Mouse (Mus musculus) liver, postnatal 0 days (tissue): ENCODE results near the gene Clk2. TPM values are rescaled to one million over a fixed set of nuclear protein-coding genes. Genes with fewer than 3 reads are reported as not detected.

Experiments
- ATAC-seq: fragments of 200-750 bp; cut with Nextera tagmentation; 2 replicates; pipeline ENCODE4 v1.8.0; 2017; ENCODE audit warnings: mild to moderate bottlenecking, moderate library complexity
- DNase-seq: peaks from one replicate; pipeline ENCODE4 v3.0.0-alpha.2; 2016
- H3K27ac ChIP-seq: fragments of 300-500 bp; sonication (generic); 2 replicates; pipeline ENCODE4 v1.5.1; 2014; ENCODE audit warnings: antibody characterized with exemption, moderate library complexity, mild to moderate bottlenecking, low read depth
- H3K27me3 ChIP-seq: fragments of 300-500 bp; sonication (generic); 2 replicates; pipeline ENCODE4 v1.6.1; 2014; ENCODE audit warnings: low read length, control low read depth, mixed read lengths; ENCODE audit not compliant: insufficient read depth
- H3K36me3 ChIP-seq: fragments of 300-500 bp; sonication (generic); replicated peaks from 2 replicates; pipeline ENCODE4 v1.6.1; 2014; ENCODE audit warnings: mild to moderate bottlenecking, control low read depth, low read length, moderate library complexity, mixed read lengths; ENCODE audit not compliant: insufficient read depth
- H3K4me1 ChIP-seq: fragments of 300-500 bp; sonication (generic); 2 replicates; pipeline ENCODE4 v1.6.1; 2014; ENCODE audit warnings: antibody characterized with exemption, mild to moderate bottlenecking, control low read depth; ENCODE audit not compliant: insufficient read depth
- H3K4me2 ChIP-seq: fragments of 300-500 bp; sonication (generic); 2 replicates; pipeline ENCODE4 v1.6.1; 2014; ENCODE audit warnings: low read depth, mild to moderate bottlenecking, low read length, moderate library complexity, mixed read lengths
- H3K4me3 ChIP-seq: fragments of 300-500 bp; sonication (generic); 2 replicates; pipeline ENCODE4 v1.5.1; 2014; ENCODE audit warnings: low read depth, low read length
- H3K9ac ChIP-seq: fragments of 300-500 bp; sonication (generic); replicated peaks from 2 replicates; pipeline ENCODE4 v1.6.1; 2014; ENCODE audit warnings: mild to moderate bottlenecking, moderate library complexity
- H3K9me3 ChIP-seq: fragments of 300-500 bp; sonication (generic); 2 replicates; pipeline ENCODE4 v1.6.1; 2016; ENCODE audit warnings: mild to moderate bottlenecking, control low read depth, low read length, mixed read lengths
- CTCF ChIP-seq: sonication (generic); IDR thresholded peaks from 2 replicates; pipeline ENCODE4 v1.5.1; 2016; ENCODE audit warnings: antibody characterized with exemption, low read depth
- EP300 ChIP-seq: IDR thresholded peaks from 2 replicates; pipeline ENCODE4 v1.6.1; 2016; ENCODE audit warnings: antibody characterized with exemption, low read depth, mild to moderate bottlenecking
- WGBS: fragments of 180-500 bp; shearing (Covaris S2); extraction: QIAGEN DNeasy Blood & Tissue Kit; methylation state at CpG from one replicate; pipeline ENCODE4 v1.1.7; 2014; ENCODE audit not compliant: insufficient replicate concordance; 5-methylcytosine and 5-hydroxymethylcytosine counted together
- polyA plus RNA-seq: library from polyadenylated mRNA; unstranded; fragments of >200 nt; fragmentation: Nextera tagmentation; extraction: Ambion mirVana; gene quantifications from 2 replicates; pipeline ENCODE4 v1.2.1, GENCODE M21; 2015

The Clk2 gene
- polyA plus RNA-seq, 1 experiment from 2014 or later: 5.0 TPM

GRCm38 (mm10) chr3:89163643-89164245 lies 851 bp upstream of the Clk2 start:
- Histone ChIP-seq H3K27me3 (peaks cover 10% of the 10 kb centered on the region), H3K36me3 (peaks cover 22% of the 10 kb centered on the region), H3K4me1 (peaks cover 31% of the 10 kb centered on the region), H3K9ac (peak overlapping the region; percentile 93), H3K9me3 (no peaks in the 10 kb centered on the region), H3K4me2 (peak overlapping the region; percentile 78), H3K27ac (peak overlapping the region; percentile 96; the same call in 1 of the 2 replicates), H3K4me3 (peak overlapping the region; percentile 94; the same call in 1 of the 2 replicates)
- ATAC-seq: no peak
- no peak for TF ChIP-seq CTCF
- no peak for TF ChIP-seq EP300
- 47% methylated on average over 5 of the region's 5 CpGs for WGBS
- DNase-seq: no peak

- peak overlapping the region; percentile 93 for H3K9ac ChIP-seq
Observed at GRCm38 (mm10) chr3:89165268-89165870, 774 bp downstream of the Clk2 start.

GRCm38 (mm10) chr3:89166945-89167344 lies 2.4 kb downstream of the Clk2 start:
- Histone ChIP-seq H3K4me3 (no peak overlapping the region), H3K36me3 (peaks cover 47% of the 10 kb centered on the region), H3K4me2 (no peak overlapping the region), H3K27me3 (no peaks in the 10 kb centered on the region), H3K9me3 (no peaks in the 10 kb centered on the region), H3K9ac (no peak overlapping the region; the same call in 1 of the 2 replicates), H3K27ac (no peak overlapping the region), H3K4me1 (peaks cover 16% of the 10 kb centered on the region)
- TF ChIP-seq CTCF (no peak), EP300 (no peak)
- DNase-seq: no peak
- 91% methylated on average over 19 of the region's 19 CpGs for WGBS
- no peak for ATAC-seq

More at GRCm38 (mm10) chr3:89165268-89165870, 774 bp downstream of the Clk2 start:
- Histone ChIP-seq H3K27me3 (no peaks in the 10 kb centered on the region), H3K4me1 (peaks cover 16% of the 10 kb centered on the region), H3K27ac (peak overlapping the region; percentile 96), H3K4me2 (peak overlapping the region; percentile 78), H3K9me3 (no peaks in the 10 kb centered on the region), H3K4me3 (peak overlapping the region; percentile 94), H3K36me3 (peaks cover 37% of the 10 kb centered on the region)
- no peak for TF ChIP-seq EP300
- TF ChIP-seq CTCF: no peak
- WGBS: 16% methylated on average over 12 of the region's 12 CpGs
- no peak for DNase-seq
- ATAC-seq: no peak

- TF ChIP-seq CTCF (no peak), EP300 (no peak)
- H3K27me3 ChIP-seq: no peaks in the 10 kb centered on the region
- H3K27ac ChIP-seq: no peak overlapping the region
- no peak overlapping the region for H3K9ac ChIP-seq
- peaks cover 10% of the 10 kb centered on the region for H3K4me1 ChIP-seq
- no peaks in the 10 kb centered on the region for H3K9me3 ChIP-seq
- H3K36me3 ChIP-seq: peaks cover 65% of the 10 kb centered on the region
- no peak overlapping the region for H3K4me3 ChIP-seq
- no peak overlapping the region for H3K4me2 ChIP-seq
- DNase-seq: no peak
- no peak for ATAC-seq
- 92% methylated on average over 11 of the region's 11 CpGs for WGBS
Observed at GRCm38 (mm10) chr3:89174844-89175243, 10.2 kb downstream of the Clk2 start.

- TF ChIP-seq CTCF (no peak), EP300 (no peak)
- Histone ChIP-seq H3K9ac (no peak overlapping the region), H3K4me3 (no peak overlapping the region), H3K36me3 (peaks cover 65% of the 10 kb centered on the region), H3K4me1 (peaks cover 10% of the 10 kb centered on the region), H3K9me3 (no peaks in the 10 kb centered on the region), H3K27ac (no peak overlapping the region), H3K27me3 (no peaks in the 10 kb centered on the region), H3K4me2 (no peak overlapping the region)
- no peak for ATAC-seq
- 91% methylated on average over 10 of the region's 10 CpGs for WGBS
- no peak for DNase-seq
Observed at GRCm38 (mm10) chr3:89175544-89175943, 10.9 kb downstream of the Clk2 start.

- H3K4me2 ChIP-seq: no peak overlapping the region
- no peak overlapping the region for H3K9ac ChIP-seq
- no peak overlapping the region for H3K27ac ChIP-seq
- WGBS: 82% methylated on average over 7 of the region's 7 CpGs
- H3K9me3 ChIP-seq: no peaks in the 10 kb centered on the region
- no peaks in the 10 kb centered on the region for H3K27me3 ChIP-seq
- TF ChIP-seq EP300 (no peak), CTCF (no peak)
- H3K4me1 ChIP-seq: peaks cover 10% of the 10 kb centered on the region
- no peak overlapping the region for H3K4me3 ChIP-seq
- DNase-seq: no peak
- peaks cover 66% of the 10 kb centered on the region for H3K36me3 ChIP-seq
- ATAC-seq: no peak
Observed at GRCm38 (mm10) chr3:89176421-89176820, 11.8 kb downstream of the Clk2 start.
